Comparison of ENCODE assay signal across 12 mouse cellular contexts in genomic region chr19:5414534-5414957, GRCm38 (mm10). TPM values are rescaled to one million over a fixed set of nuclear protein-coding genes. Genes with fewer than 3 reads are reported as not detected.
DNase-seq lines count a peak whose midpoint lies in the region; ATAC-seq and TF ChIP-seq lines count a peak whose summit lies in the region.
"Had no signal": no experiment of that assay in that cellular context is flagged by ENCODE, and none has a peak within 500 bp of the region (broad histone marks: within the 10 kb centered on the region; RNA-seq: fewer than 3 reads in every experiment).

No protein-coding gene starts in this region.

- H3K9ac ChIP-seq in liver, postnatal 0 days (replicated peaks), result no peak overlapping the region
- no peak overlapping the region for H3K9ac ChIP-seq in liver, embryonic 11.5 days (ENCODE audit: low read depth, low read length)
- H3K9ac ChIP-seq in heart, embryonic 15.5 days, result no peak overlapping the region

- TF ChIP-seq CTCF in liver, postnatal 0 days (IDR thresholded peaks at IDR 0.05; ENCODE audit: low read depth), result no peak

- peak; percentile 75 for TF ChIP-seq EP300 in liver, postnatal 0 days (IDR thresholded peaks at IDR 0.05; ENCODE audit: low read depth)

- H3K9me3 ChIP-seq in liver, postnatal 0 days (ENCODE audit: low read length), result no peaks in the 10 kb centered on the region
- no peaks in the 10 kb centered on the region for H3K9me3 ChIP-seq in liver, embryonic 11.5 days (ENCODE audit: control insufficient read depth, low read length)
- H3K9me3 ChIP-seq in heart, embryonic 15.5 days (replicated peaks), result no peaks in the 10 kb centered on the region

- WGBS in liver, postnatal 0 days (ENCODE audit: insufficient replicate concordance), result 70% methylated on average over 2 of the region's 2 CpGs
- WGBS in liver, embryonic 11.5 days, result 57% methylated on average over 2 of the region's 2 CpGs
- WGBS in heart, embryonic 15.5 days, result 65% methylated on average over 2 of the region's 2 CpGs

- H3K4me3 ChIP-seq in liver, postnatal 0 days (ENCODE audit: low read depth, low read length), result no peak overlapping the region
- H3K4me3 ChIP-seq in liver, embryonic 11.5 days (ENCODE audit: low read depth, low read length), result no peak overlapping the region
- no peak overlapping the region for H3K4me3 ChIP-seq in heart, embryonic 15.5 days
- H3K4me3 ChIP-seq: erythroblast, embryonic 14.5 days had no signal

- peak; percentile 82 to 92 for DNase-seq in heart, adult 18-20 months
- no peak for DNase-seq in heart, postnatal 4 days
- DNase-seq in liver, postnatal 0 days, result no peak
- no peak for DNase-seq in liver, embryonic 11.5 days (ENCODE audit: low spot score)
- peak; percentile 54 for DNase-seq in lung, postnatal 14 days
- DNase-seq in embryo, embryonic 10.5 days (ENCODE audit: low spot score), result no peak
- DNase-seq: thymus, postnatal 25 days had no signal

- peak overlapping the region; percentile 55; the same call in 1 of the 2 replicates for H3K27ac ChIP-seq in liver, postnatal 0 days (ENCODE audit: low read depth)
- H3K27ac ChIP-seq in liver, embryonic 11.5 days (ENCODE audit: low read depth, low read length), result no peak overlapping the region
- peak overlapping the region; percentile 20; the same call in 1 of the 2 replicates for H3K27ac ChIP-seq in heart, embryonic 15.5 days

- H3K4me2 ChIP-seq in liver, postnatal 0 days (ENCODE audit: low read depth, low read length), result no peak overlapping the region
- H3K4me2 ChIP-seq in liver, embryonic 11.5 days, result no peak overlapping the region
- H3K4me2 ChIP-seq in heart, embryonic 15.5 days, result no peak overlapping the region

- H3K4me1 ChIP-seq in liver, postnatal 0 days (ENCODE audit: insufficient read depth), result peaks cover 9% of the 10 kb centered on the region
- peaks cover 6% of the 10 kb centered on the region; the same call in 1 of the 2 replicates for H3K4me1 ChIP-seq in liver, embryonic 11.5 days (replicated peaks; ENCODE audit: control insufficient read depth, insufficient read depth, low read length)
- H3K4me1 ChIP-seq in heart, embryonic 15.5 days (replicated peaks), result 0 out of 2 replicates have a peak, but pooled peaks cover 5% of the 10 kb centered on the region

- ATAC-seq in liver, postnatal 0 days, result 0 out of 2 replicates have a peak, but pooled peaks have one; percentile 40
- ATAC-seq in liver, embryonic 11.5 days (replicated peaks; ENCODE audit: low FRiP score), result no peak
- ATAC-seq in heart, embryonic 15.5 days (replicated peaks; ENCODE audit: insufficient number of reproducible peaks, insufficient read depth, low FRiP score, low read depth), result no peak; the same call in 1 of the 2 replicates

- no peaks in the 10 kb centered on the region for H3K27me3 ChIP-seq in liver, postnatal 0 days (ENCODE audit: insufficient read depth, low read length)
- no peaks in the 10 kb centered on the region for H3K27me3 ChIP-seq in liver, embryonic 11.5 days (replicated peaks; ENCODE audit: control insufficient read depth, insufficient read depth, low read length)
- no peaks in the 10 kb centered on the region for H3K27me3 ChIP-seq in heart, embryonic 15.5 days
- H3K27me3 ChIP-seq: CH12.LX had no signal

- peaks cover 8% of the 10 kb centered on the region for H3K36me3 ChIP-seq in liver, postnatal 0 days (replicated peaks; ENCODE audit: insufficient read depth, low read length)
- H3K36me3 ChIP-seq in liver, embryonic 11.5 days (ENCODE audit: control insufficient read depth, insufficient read depth, low read length), result no peaks in the 10 kb centered on the region
- H3K36me3 ChIP-seq in heart, embryonic 15.5 days, result peaks cover 9% of the 10 kb centered on the region

RNA-seq across cellular contexts. Expression of gene Drap1, which starts 10.2 kb away (rescaled TPM):
- total RNA-seq in heart, adult 18-20 months (2021), result 100 to 1,000 TPM; 301 to 320 TPM
- 100 to 1,000 TPM; 231 to 246 TPM for total RNA-seq in heart, postnatal 4 days (2021)
- polyA plus RNA-seq in liver, postnatal 0 days (2015; fragmentation: Nextera tagmentation; extraction: Ambion mirVana), result 71.5 and 74.2 TPM in 2 replicates
- polyA plus RNA-seq in liver, embryonic 11.5 days (2014; fragmentation: Nextera tagmentation; extraction: Ambion mirVana), result 124 and 151 TPM in 2 replicates
- polyA plus RNA-seq in heart, embryonic 15.5 days (2015; fragmentation: Nextera tagmentation; extraction: Ambion mirVana), result 205 and 220 TPM in 2 replicates

RNA-seq across cellular contexts. Expression of gene AI837181, which starts 10.4 kb away (rescaled TPM):
- total RNA-seq in heart, adult 18-20 months (2021), result 10 to 100 TPM; 32.1 to 38.3 TPM
- 10 to 100 TPM; 35.2 to 35.3 TPM for total RNA-seq in heart, postnatal 4 days (2021)
- 15.8 and 16.1 TPM in 2 replicates for polyA plus RNA-seq in liver, postnatal 0 days (2015; fragmentation: Nextera tagmentation; extraction: Ambion mirVana)
- 24.2 and 27.2 TPM in 2 replicates for polyA plus RNA-seq in liver, embryonic 11.5 days (2014; fragmentation: Nextera tagmentation; extraction: Ambion mirVana)
- polyA plus RNA-seq in heart, embryonic 15.5 days (2015; fragmentation: Nextera tagmentation; extraction: Ambion mirVana), result 34.8 and 46.9 TPM in 2 replicates

RNA-seq across cellular contexts. Expression of gene Tsga10ip, which starts 12.2 kb away (rescaled TPM):
- total RNA-seq in heart, adult 18-20 months (2021), result under 1 TPM in 1 of 2 experiments, not detected in 1; 0.59 TPM
- total RNA-seq in heart, postnatal 4 days (2021), result under 1 TPM; 0.45 to 0.48 TPM
- 0.14 TPM in 1 of 2 replicates, not detected in the other for polyA plus RNA-seq in liver, postnatal 0 days (2015; fragmentation: Nextera tagmentation; extraction: Ambion mirVana)
- polyA plus RNA-seq in liver, embryonic 11.5 days (2014; fragmentation: Nextera tagmentation; extraction: Ambion mirVana), result 0.30 and 1.2 TPM in 2 replicates
- 2.0 TPM in 2 replicates for polyA plus RNA-seq in heart, embryonic 15.5 days (2015; fragmentation: Nextera tagmentation; extraction: Ambion mirVana)
- total RNA-seq: left cerebral cortex, adult 18-20 months had no signal
- polyA plus RNA-seq: cortical plate, adult 2 months; erythroblast, embryonic 14.5 days had no signal

RNA-seq across cellular contexts. Expression of gene Sart1, which starts 26.0 kb away (rescaled TPM):
- 10 to 100 TPM; 47.8 to 48.1 TPM for total RNA-seq in heart, adult 18-20 months (2021)
- 10 to 100 TPM; 52.6 to 54.1 TPM for total RNA-seq in heart, postnatal 4 days (2021)
- 20.8 and 24.0 TPM in 2 replicates for polyA plus RNA-seq in liver, postnatal 0 days (2015; fragmentation: Nextera tagmentation; extraction: Ambion mirVana)
- polyA plus RNA-seq in liver, embryonic 11.5 days (2014; fragmentation: Nextera tagmentation; extraction: Ambion mirVana), result 62.7 and 73.3 TPM in 2 replicates
- polyA plus RNA-seq in heart, embryonic 15.5 days (2015; fragmentation: Nextera tagmentation; extraction: Ambion mirVana), result 34.3 and 47.0 TPM in 2 replicates

RNA-seq across cellular contexts. Expression of gene Fosl1, which starts 32.8 kb away (rescaled TPM):
- total RNA-seq in heart, adult 18-20 months (2021), result not detected
- not detected for total RNA-seq in heart, postnatal 4 days (2021)
- not detected in 2 replicates for polyA plus RNA-seq in liver, postnatal 0 days (2015; fragmentation: Nextera tagmentation; extraction: Ambion mirVana)
- 0.52 and 0.59 TPM in 2 replicates for polyA plus RNA-seq in liver, embryonic 11.5 days (2014; fragmentation: Nextera tagmentation; extraction: Ambion mirVana)
- polyA plus RNA-seq in heart, embryonic 15.5 days (2015; fragmentation: Nextera tagmentation; extraction: Ambion mirVana), result not detected in 2 replicates
- total RNA-seq: CH12.LX; left cerebral cortex, adult 18-20 months had no signal

Comparison
In these comparisons a context has a peak if more than half of its experiments do, and no peak if none do; other contexts are left out.
1. DNase-seq: peak in heart, adult 18-20 months (2 of 2) and lung, postnatal 14 days (single experiment); none in heart, postnatal 4 days (single experiment), liver, postnatal 0 days (single experiment), liver, embryonic 11.5 days (single experiment) and embryo, embryonic 10.5 days (single experiment).